Mouse (Mus musculus) gastrocnemius, postnatal 25 days (tissue): ENCODE measurements around the gene Prop1. TPM values are rescaled to one million over a fixed set of nuclear protein-coding genes. Genes with fewer than 3 reads are reported as not detected.

ENCODE experiments used
- DNase-seq: peaks from one replicate; pipeline ENCODE4 v3.0.0; 2022
- long read RNA-seq, 2 experiments: library from polyadenylated mRNA; stranded (forward); transcript quantifications; one replicate each; pipeline ENCODE4 v2.0.0; 2021
- total RNA-seq, 2 experiments: library from RNA; stranded (reverse); gene quantifications; 1 replicate in 1 of 2; 2 replicates in 1 of 2; pipeline ENCODE4 v1.2.3; 2021

Prop1 gene
- not detected for total RNA-seq
- long read RNA-seq, experiment 1 = 0 reads
- long read RNA-seq, experiment 2 = 0 reads

GRCm38 (mm10) chr11:50953665-50954064 lies at the start of gene Prop1:
TSS of gene Prop1 (minus strand) at chr11:50953765.
- no peak for DNase-seq

GRCm38 (mm10) chr11:51003296-51003695 lies 49.7 kb upstream of the Prop1 start, which contains the start of gene Olfr51:
TSS of gene Olfr51 (plus strand) at chr11:51003596.
- DNase-seq = no peak

- DNase-seq = no peak
Observed at GRCm38 (mm10) chr11:50981667-50982066, 28.1 kb upstream of the Prop1 start, which contains the start of gene Olfr1377. TSS of gene Olfr1377 (plus strand) at chr11:50981967.

GRCm38 (mm10) chr11:50977216-50977615 lies 23.7 kb upstream of the Prop1 start:
- DNase-seq = no peak

GRCm38 (mm10) chr11:50966230-50966629 lies 12.7 kb upstream of the Prop1 start, which contains the start of gene Olfr1378:
TSS of gene Olfr1378 (plus strand) at chr11:50966530.
- DNase-seq = no peak

- DNase-seq = no peak
Observed at GRCm38 (mm10) chr11:50964886-50965285, 11.3 kb upstream of the Prop1 start.

- DNase-seq = no peak
Observed at GRCm38 (mm10) chr11:50952290-50952689, 1.3 kb downstream of the Prop1 start.

GRCm38 (mm10) chr11:50943506-50943905 lies 10.1 kb downstream of the Prop1 start, which contains the start of gene 4933414I15Rik:
TSS of gene 4933414I15Rik (minus strand) at chr11:50943765.
- DNase-seq = no peak

- no peak for DNase-seq
Observed at GRCm38 (mm10) chr11:50942386-50942785, 11.2 kb downstream of the Prop1 start.

GRCm38 (mm10) chr11:50939621-50940366 lies 13.8 kb downstream of the Prop1 start:
- DNase-seq = no peak

GRCm38 (mm10) chr11:50938435-50938834 lies 15.1 kb downstream of the Prop1 start:
- no peak for DNase-seq

GRCm38 (mm10) chr11:50932040-50932439 lies 21.5 kb downstream of the Prop1 start:
- no peak for DNase-seq

- peak; percentile 81 for DNase-seq
Observed at GRCm38 (mm10) chr11:50931451-50931866, 22.1 kb downstream of the Prop1 start, which contains the start of gene Zfp354b. TSS of gene Zfp354b (minus strand) at chr11:50931633.

GRCm38 (mm10) chr11:50931021-50931420 lies 22.5 kb downstream of the Prop1 start:
- DNase-seq = no peak

GRCm38 (mm10) chr11:50930469-50931014 lies 23.0 kb downstream of the Prop1 start:
- DNase-seq = no peak

- peak; percentile 89 for DNase-seq
Observed at GRCm38 (mm10) chr11:50915671-50916320, 37.8 kb downstream of the Prop1 start, which contains the start of gene Zfp2. TSS of gene Zfp2 (minus strand) at chr11:50916165.

GRCm38 (mm10) chr11:50914461-50914860 lies 39.1 kb downstream of the Prop1 start:
- no peak for DNase-seq

GRCm38 (mm10) chr11:50913301-50913700 lies 40.3 kb downstream of the Prop1 start:
- DNase-seq = no peak

- DNase-seq = no peak
Observed at GRCm38 (mm10) chr11:50908136-50908535, 45.4 kb downstream of the Prop1 start.
